Mouse (Mus musculus): ENCODE measurements at regions not wholly inside any gene's neighbourhood (a gene's known extent, or its start where the extent isn't known, plus 50 kb on each side); places are given as distances from the start of the nearest gene placed in this dataset.

GRCm38 (mm10) chr2:134214748-134215328 is 339.3 kb downstream of the Hao1 start:
- no peak for DNase-seq (ENCODE audit: low spot score)

- DNase-seq (ENCODE audit: low spot score) = no peak
Measured at GRCm38 (mm10) chr2:134203252-134203651, 350.9 kb downstream of the Hao1 start.

- no peak for DNase-seq (ENCODE audit: low spot score)
Measured at GRCm38 (mm10) chr2:134195961-134196360, 358.2 kb downstream of the Hao1 start.

- DNase-seq (ENCODE audit: low spot score) = peak; percentile 2
Measured at GRCm38 (mm10) chr2:134189435-134190063, 364.6 kb downstream of the Hao1 start.

Data from ovary, postnatal 14 days (tissue).